Mouse (Mus musculus) intestine, embryonic 14.5 days (tissue): ENCODE data around the gene Nav1. TPM values are rescaled to one million over a fixed set of nuclear protein-coding genes. Genes with fewer than 3 reads are reported as not detected.
"Not testable (repeated sequence)": the region's sequence is repeated elsewhere in the genome, so short reads cannot be mapped to it uniquely, and the experiment has no call there.

Source experiments
- ATAC-seq: fragments of 200-750 bp; cut with Nextera tagmentation; replicated peaks from 2 replicates; pipeline ENCODE4 v1.8.0; 2017; ENCODE audit warnings: low read depth, moderate number of reproducible peaks, moderate TSS enrichment, moderate library complexity; ENCODE audit not compliant: low FRiP score, low TSS enrichment
- DNase-seq: peaks from one replicate; pipeline ENCODE4 v3.0.0-alpha.2; 2018; ENCODE audit warnings: low spot score
- H3K27ac ChIP-seq: fragments of 300-500 bp; sonication (generic); 2 replicates; pipeline ENCODE4 v1.5.1; 2014; ENCODE audit warnings: low read depth, mild to moderate bottlenecking, control low read depth
- H3K27me3 ChIP-seq: fragments of 300-500 bp; sonication (generic); replicated peaks from 2 replicates; pipeline ENCODE4 v1.6.1; 2014; ENCODE audit warnings: low read length, control low read depth; ENCODE audit not compliant: control insufficient read depth, insufficient read depth
- H3K36me3 ChIP-seq: fragments of 300-500 bp; sonication (generic); 2 replicates; pipeline ENCODE4 v1.6.1; 2014; ENCODE audit warnings: low read length, control low read depth; ENCODE audit not compliant: control insufficient read depth, insufficient read depth
- H3K4me1 ChIP-seq: fragments of 300-500 bp; sonication (generic); replicated peaks from 2 replicates; pipeline ENCODE4 v1.6.1; 2014; ENCODE audit warnings: low read length, control low read depth, mixed read lengths; ENCODE audit not compliant: control insufficient read depth, insufficient read depth
- H3K4me2 ChIP-seq: fragments of 300-500 bp; sonication (generic); 2 replicates; pipeline ENCODE4 v1.6.1; 2014; ENCODE audit warnings: low read length
- H3K4me3 ChIP-seq: fragments of 300-500 bp; sonication (generic); 2 replicates; pipeline ENCODE4 v1.5.1; 2014; ENCODE audit warnings: low read depth, low read length, control low read depth, mixed read lengths
- H3K9ac ChIP-seq: fragments of 300-500 bp; sonication (generic); 2 replicates; pipeline ENCODE4 v1.6.1; 2014; ENCODE audit warnings: mild to moderate bottlenecking, low read length
- H3K9me3 ChIP-seq: fragments of 300-500 bp; sonication (generic); 2 replicates; pipeline ENCODE4 v1.6.1; 2016; ENCODE audit warnings: low read length, control low read depth; ENCODE audit not compliant: control insufficient read depth
- WGBS: fragments of 180-500 bp; shearing (Covaris S2); extraction: QIAGEN DNeasy Blood & Tissue Kit; methylation state at CpG from one replicate; pipeline ENCODE4 v1.1.7; 2014; 5-methylcytosine and 5-hydroxymethylcytosine counted together
- polyA plus RNA-seq: library from polyadenylated mRNA; unstranded; fragments of >200 nt; fragmentation: Nextera tagmentation; extraction: Ambion mirVana; gene quantifications from 2 replicates; pipeline ENCODE4 v1.2.1, GENCODE M21; 2014

Gene Nav1
- polyA plus RNA-seq, 1 experiment from 2014 or later: 21.2 TPM

GRCm38 (mm10) chr1:135495048-135495447 lies 112.0 kb downstream of the Nav1 start:
- no peaks in the 10 kb centered on the region for H3K9me3 ChIP-seq
- WGBS: 88% methylated on average over 1 of the region's 1 CpGs
- H3K27me3 ChIP-seq: no peaks in the 10 kb centered on the region
- H3K4me3 ChIP-seq: no peak overlapping the region
- H3K4me1 ChIP-seq: peaks cover 13% of the 10 kb centered on the region; the same call in 1 of the 2 replicates
- no peaks in the 10 kb centered on the region for H3K36me3 ChIP-seq
- H3K4me2 ChIP-seq: no peak overlapping the region
- no peak overlapping the region for H3K27ac ChIP-seq
- no peak for DNase-seq
- ATAC-seq: no peak
- H3K9ac ChIP-seq: no peak overlapping the region

GRCm38 (mm10) chr1:135493862-135494261 lies 113.2 kb downstream of the Nav1 start:
- peaks cover 13% of the 10 kb centered on the region; the same call in 1 of the 2 replicates for H3K4me1 ChIP-seq
- H3K9me3 ChIP-seq: no peaks in the 10 kb centered on the region
- no peaks in the 10 kb centered on the region for H3K27me3 ChIP-seq
- WGBS: 84% methylated on average over 6 of the region's 6 CpGs
- no peak for DNase-seq
- no peak overlapping the region for H3K9ac ChIP-seq
- H3K27ac ChIP-seq: no peak overlapping the region
- no peaks in the 10 kb centered on the region for H3K36me3 ChIP-seq
- no peak for ATAC-seq
- no peak overlapping the region for H3K4me2 ChIP-seq
- no peak overlapping the region for H3K4me3 ChIP-seq

- no peak overlapping the region for H3K27ac ChIP-seq
- no peaks in the 10 kb centered on the region for H3K36me3 ChIP-seq
- no peak overlapping the region for H3K9ac ChIP-seq
- no peaks in the 10 kb centered on the region for H3K9me3 ChIP-seq
- WGBS: 81% methylated on average over 10 of the region's 10 CpGs
- H3K4me3 ChIP-seq: no peak overlapping the region
- H3K4me2 ChIP-seq: no peak overlapping the region
- peaks cover 13% of the 10 kb centered on the region; the same call in 1 of the 2 replicates for H3K4me1 ChIP-seq
- no peak for DNase-seq
- H3K27me3 ChIP-seq: no peaks in the 10 kb centered on the region
- ATAC-seq: no peak
Observed at GRCm38 (mm10) chr1:135492406-135492805, 114.7 kb downstream of the Nav1 start.

GRCm38 (mm10) chr1:135490931-135491666 lies 116.0 kb downstream of the Nav1 start:
- Histone ChIP-seq H3K9me3 (no peaks in the 10 kb centered on the region), H3K27ac (no peak overlapping the region), H3K9ac (no peak overlapping the region), H3K36me3 (no peaks in the 10 kb centered on the region), H3K4me3 (no peak overlapping the region), H3K27me3 (no peaks in the 10 kb centered on the region), H3K4me2 (no peak overlapping the region), H3K4me1 (peaks cover 11% of the 10 kb centered on the region; the same call in 1 of the 2 replicates)
- DNase-seq (no peak), ATAC-seq (no peak)
- WGBS: 55% methylated on average over 10 of the region's 10 CpGs

- DNase-seq (no peak), ATAC-seq (no peak)
- no peaks in the 10 kb centered on the region for H3K9me3 ChIP-seq
- no peak overlapping the region for H3K27ac ChIP-seq
- H3K36me3 ChIP-seq: no peaks in the 10 kb centered on the region
- H3K4me1 ChIP-seq: peaks cover 7% of the 10 kb centered on the region; the same call in 1 of the 2 replicates
- WGBS: 77% methylated on average over 9 of the region's 9 CpGs
- H3K27me3 ChIP-seq: no peaks in the 10 kb centered on the region
- H3K9ac ChIP-seq: no peak overlapping the region
- H3K4me2 ChIP-seq: no peak overlapping the region
- no peak overlapping the region for H3K4me3 ChIP-seq
Observed at GRCm38 (mm10) chr1:135488879-135489278, 118.2 kb downstream of the Nav1 start.

- Histone ChIP-seq H3K9me3 (no peaks in the 10 kb centered on the region), H3K4me1 (no peaks in the 10 kb centered on the region), H3K4me2 (no peak overlapping the region), H3K27me3 (no peaks in the 10 kb centered on the region), H3K36me3 (no peaks in the 10 kb centered on the region), H3K4me3 (no peak overlapping the region), H3K27ac (no peak overlapping the region), H3K9ac (no peak overlapping the region)
- DNase-seq (no peak), ATAC-seq (no peak)
- WGBS: 85% methylated on average over 7 of the region's 7 CpGs
Observed at GRCm38 (mm10) chr1:135485179-135485578, 121.9 kb downstream of the Nav1 start.

- ATAC-seq: not testable (repeated sequence)
- 90% methylated on average over 8 of the region's 9 CpGs for WGBS
Observed at GRCm38 (mm10) chr1:135484503-135485051, 122.5 kb downstream of the Nav1 start.

GRCm38 (mm10) chr1:135483971-135484370 lies 123.1 kb downstream of the Nav1 start:
- DNase-seq (no peak), ATAC-seq (no peak)
- 79% methylated on average over 6 of the region's 6 CpGs for WGBS

More at GRCm38 (mm10) chr1:135484503-135485051, 122.5 kb downstream of the Nav1 start:
- not testable (repeated sequence) for H3K36me3 ChIP-seq, H3K4me3 ChIP-seq, H3K9ac ChIP-seq, H3K27me3 ChIP-seq, H3K4me1 ChIP-seq, H3K27ac ChIP-seq, H3K4me2 ChIP-seq, DNase-seq, H3K9me3 ChIP-seq

GRCm38 (mm10) chr1:135482666-135483065 lies 124.4 kb downstream of the Nav1 start:
- Histone ChIP-seq H3K4me1 (no peaks in the 10 kb centered on the region), H3K27me3 (no peaks in the 10 kb centered on the region), H3K9ac (no peak overlapping the region), H3K9me3 (no peaks in the 10 kb centered on the region), H3K4me2 (no peak overlapping the region), H3K36me3 (0 out of 2 replicates have a peak, but pooled peaks cover 2% of the 10 kb centered on the region), H3K4me3 (no peak overlapping the region), H3K27ac (no peak overlapping the region)
- 95% methylated on average over 1 of the region's 1 CpGs for WGBS
- DNase-seq (no peak), ATAC-seq (no peak)

More at GRCm38 (mm10) chr1:135483971-135484370, 123.1 kb downstream of the Nav1 start:
- Histone ChIP-seq H3K4me3 (no peak overlapping the region), H3K27ac (no peak overlapping the region), H3K4me1 (no peaks in the 10 kb centered on the region), H3K9me3 (no peaks in the 10 kb centered on the region), H3K36me3 (no peaks in the 10 kb centered on the region), H3K9ac (no peak overlapping the region), H3K4me2 (no peak overlapping the region), H3K27me3 (no peaks in the 10 kb centered on the region)
